Mouse (Mus musculus): Measurements from ENCODE around the gene Cwc27. TPM values are rescaled to one million over a fixed set of nuclear protein-coding genes. Genes with fewer than 3 reads are reported as not detected.

Cwc27 gene
- polyA plus RNA-seq, 1 experiment, result 3.6 TPM

DNA sequence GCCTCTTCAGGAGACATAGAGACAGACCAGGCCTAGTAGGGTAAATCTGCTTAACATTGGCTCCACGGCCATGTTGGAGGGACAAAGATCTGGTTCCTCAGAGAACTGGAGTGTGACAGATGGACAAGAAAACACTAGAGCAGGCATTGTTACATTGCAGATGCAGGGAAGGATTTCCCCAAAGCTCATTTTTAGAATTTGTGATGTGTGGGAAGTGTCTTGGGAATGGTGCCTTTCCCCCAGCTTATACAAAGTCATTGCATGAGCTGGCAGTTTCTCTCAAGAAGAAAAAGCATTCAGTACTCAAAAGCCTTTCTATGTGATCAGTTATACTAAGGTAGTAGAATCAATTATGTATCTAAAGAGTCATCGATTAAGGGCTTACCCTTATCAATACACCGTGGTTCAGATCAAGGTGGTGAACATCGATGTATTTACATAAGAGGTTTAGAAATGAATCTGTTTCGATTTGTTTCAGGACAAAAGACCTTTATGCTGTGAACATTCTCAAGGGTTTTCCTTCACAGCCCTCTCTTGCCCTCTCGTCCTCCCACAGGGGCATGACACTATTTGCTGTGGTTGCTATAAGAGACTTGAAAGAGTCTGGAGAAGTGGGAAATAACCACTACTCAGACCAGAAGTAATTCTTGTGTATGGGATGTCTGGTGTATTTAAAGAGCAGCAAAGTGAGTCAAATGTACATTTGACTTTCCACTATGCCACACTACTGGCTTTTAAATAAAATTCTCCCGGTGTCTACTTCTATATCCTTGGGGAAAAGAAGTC, 197.2 kb downstream of the Cwc27 start:
- Histone ChIP-seq H3K4me3 (replicated peaks) (no peak overlapping the region), H3K4me1 (peaks cover 48% of the 10 kb centered on the region), H3K27me3 (replicated peaks) (no peaks in the 10 kb centered on the region), H3K36me3 (replicated peaks; ENCODE audit: low read length) (no peaks in the 10 kb centered on the region), H3K9me3 (no peaks in the 10 kb centered on the region)
- TF ChIP-seq FLI1 (IDR thresholded peaks at IDR 0.05; ENCODE audit: low read length), result no peak
- no peak for TF ChIP-seq GATA1 (IDR thresholded peaks at IDR 0.05; ENCODE audit: borderline replicate concordance, low read length)

GRCm38 (mm10) chr13:104617201-104617600, 199.7 kb downstream of the Cwc27 start:
- no peak for TF ChIP-seq FLI1 (IDR thresholded peaks at IDR 0.05; ENCODE audit: low read length)
- no peak for TF ChIP-seq GATA1 (IDR thresholded peaks at IDR 0.05; ENCODE audit: borderline replicate concordance, low read length)
- H3K4me1 ChIP-seq, result peaks cover 38% of the 10 kb centered on the region
- no peaks in the 10 kb centered on the region for H3K9me3 ChIP-seq
- H3K27me3 ChIP-seq (replicated peaks), result no peaks in the 10 kb centered on the region
- H3K4me3 ChIP-seq (replicated peaks), result no peak overlapping the region
- no peaks in the 10 kb centered on the region for H3K36me3 ChIP-seq (replicated peaks; ENCODE audit: low read length)

DNA sequence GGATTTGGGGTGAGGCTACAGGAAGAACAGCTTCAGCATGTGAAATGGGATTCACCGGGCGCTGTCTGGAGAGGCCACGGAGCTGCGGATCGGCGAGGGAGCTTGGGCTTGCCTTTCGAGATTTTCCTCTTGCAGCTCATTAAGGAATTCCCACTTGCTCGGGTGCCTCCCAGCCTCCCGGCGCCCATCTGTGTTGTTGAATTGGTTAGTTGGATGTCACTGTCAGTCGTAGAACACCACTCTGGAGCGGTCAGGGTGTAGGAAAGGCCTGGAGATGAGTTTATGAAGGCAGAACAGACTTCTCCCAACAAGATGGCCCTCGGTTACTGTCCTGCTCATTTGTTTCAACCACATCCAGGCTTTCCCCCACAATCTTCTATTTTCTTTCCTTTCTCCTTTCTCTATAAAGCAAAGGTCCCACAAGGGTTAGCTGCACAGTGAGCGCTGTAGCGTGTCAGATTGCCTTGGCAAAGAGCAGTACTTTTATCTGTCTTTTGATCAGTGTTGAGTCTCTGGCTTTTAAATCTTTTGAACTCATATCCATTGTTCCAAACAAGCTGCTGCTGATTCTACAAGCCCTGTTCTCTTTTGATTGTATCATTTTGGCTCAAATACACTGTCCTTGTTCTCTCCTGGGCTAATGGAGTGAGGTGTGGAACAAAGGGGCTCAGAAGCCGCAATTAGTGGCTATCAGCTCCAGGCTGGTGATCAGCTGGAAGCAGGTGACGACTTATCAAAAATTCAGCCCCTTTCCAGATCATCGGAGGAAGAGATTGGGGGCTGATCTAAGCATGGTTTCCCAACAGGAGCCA, 200.7 kb downstream of the Cwc27 start:
- Histone ChIP-seq H3K4me3 (replicated peaks) (no peak overlapping the region), H3K27me3 (replicated peaks) (no peaks in the 10 kb centered on the region), H3K36me3 (replicated peaks; ENCODE audit: low read length) (no peaks in the 10 kb centered on the region), H3K4me1 (peaks cover 35% of the 10 kb centered on the region), H3K9me3 (no peaks in the 10 kb centered on the region)
- no peak for TF ChIP-seq GATA1 (IDR thresholded peaks at IDR 0.05; ENCODE audit: borderline replicate concordance, low read length)
- no peak for TF ChIP-seq FLI1 (IDR thresholded peaks at IDR 0.05; ENCODE audit: low read length)

DNA sequence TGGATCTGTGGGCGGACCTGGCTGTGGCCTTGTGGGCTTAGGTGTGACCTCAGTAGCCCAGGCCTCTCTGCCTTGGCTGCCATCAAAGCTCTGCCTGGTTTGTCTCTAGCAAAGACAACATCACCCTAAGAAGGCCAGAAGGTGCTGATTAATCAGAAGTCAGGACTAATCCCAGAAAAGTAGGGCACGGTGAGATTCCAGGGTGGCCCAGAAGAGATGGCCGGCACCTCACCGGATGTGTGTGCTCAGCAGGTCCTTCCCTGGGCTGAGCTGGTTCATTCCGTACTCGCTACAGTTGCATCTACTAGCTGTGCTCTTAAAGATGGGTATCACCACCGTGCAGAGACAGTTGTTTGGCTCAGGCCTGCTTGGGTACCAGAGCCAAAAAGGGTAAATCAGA, 201.8 kb downstream of the Cwc27 start:
- H3K4me3 ChIP-seq (replicated peaks), result no peak overlapping the region
- H3K36me3 ChIP-seq (replicated peaks; ENCODE audit: low read length), result no peaks in the 10 kb centered on the region
- no peaks in the 10 kb centered on the region for H3K27me3 ChIP-seq (replicated peaks)
- TF ChIP-seq GATA1 (IDR thresholded peaks at IDR 0.05; ENCODE audit: borderline replicate concordance, low read length) (no peak), FLI1 (IDR thresholded peaks at IDR 0.05; ENCODE audit: low read length) (no peak)
- H3K9me3 ChIP-seq, result no peaks in the 10 kb centered on the region
- peaks cover 39% of the 10 kb centered on the region for H3K4me1 ChIP-seq

GRCm38 (mm10) chr13:104611296-104611695, 205.6 kb downstream of the Cwc27 start:
- TF ChIP-seq GATA1 (IDR thresholded peaks at IDR 0.05; ENCODE audit: borderline replicate concordance, low read length) (no peak), FLI1 (IDR thresholded peaks at IDR 0.05; ENCODE audit: low read length) (no peak)
- peak overlapping the region; percentile 89 for H3K4me3 ChIP-seq (replicated peaks)

DNA sequence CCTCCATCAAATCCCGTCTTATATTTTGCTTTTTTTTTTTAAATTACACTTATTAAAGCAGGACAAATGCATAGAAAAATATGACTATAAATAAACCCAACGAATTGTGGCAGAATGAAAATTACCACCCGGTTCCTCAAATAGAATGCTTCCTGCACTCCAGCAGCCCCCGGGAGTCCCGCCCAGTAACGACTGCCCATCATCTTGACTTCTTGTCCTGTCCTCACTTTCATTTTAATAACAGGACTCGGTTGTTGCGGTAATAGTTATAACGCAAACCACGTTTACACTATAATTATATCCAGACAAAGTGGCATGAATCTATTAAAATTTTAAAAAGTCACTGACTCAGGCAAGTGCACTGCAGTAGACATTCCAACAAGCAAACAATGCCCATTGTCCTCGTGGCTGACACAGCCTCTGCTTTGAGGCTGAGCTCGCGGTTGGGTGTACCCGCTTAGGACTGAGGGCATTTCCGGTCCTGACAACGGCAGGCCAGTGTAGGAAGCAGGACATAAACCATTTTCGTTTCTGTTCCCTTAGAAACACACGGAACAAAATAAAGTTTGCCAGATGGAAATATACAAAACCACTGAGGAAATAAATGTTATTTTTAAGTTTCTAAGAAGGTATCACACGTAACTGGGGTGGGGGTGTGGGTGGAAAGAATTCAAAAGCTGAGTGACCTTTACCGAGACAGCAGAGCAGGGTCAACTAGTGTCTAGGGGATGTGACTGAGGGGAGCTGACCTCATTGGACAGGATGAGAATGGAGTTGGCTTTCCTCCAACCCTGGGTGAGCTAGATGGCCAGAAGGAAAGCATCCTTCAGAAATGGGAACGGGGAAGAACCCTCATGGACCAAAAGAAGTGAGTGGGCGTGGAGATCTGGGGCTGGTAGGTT, 206.5 kb downstream of the Cwc27 start:
- Histone ChIP-seq H3K9me3 (no peaks in the 10 kb centered on the region), H3K36me3 (replicated peaks; ENCODE audit: low read length) (no peaks in the 10 kb centered on the region), H3K4me3 (replicated peaks) (peak overlapping the region; percentile 89), H3K4me1 (peaks cover 42% of the 10 kb centered on the region), H3K27me3 (replicated peaks) (no peaks in the 10 kb centered on the region)
- TF ChIP-seq GATA1 (IDR thresholded peaks at IDR 0.05; ENCODE audit: borderline replicate concordance, low read length) (no peak), FLI1 (IDR thresholded peaks at IDR 0.05; ENCODE audit: low read length) (0 out of 2 replicates have a peak, but pooled peaks have one; percentile 55)

More at GRCm38 (mm10) chr13:104611296-104611695, 205.6 kb downstream of the Cwc27 start:
- Histone ChIP-seq H3K4me1 (peaks cover 38% of the 10 kb centered on the region), H3K36me3 (replicated peaks; ENCODE audit: low read length) (no peaks in the 10 kb centered on the region), H3K27me3 (replicated peaks) (no peaks in the 10 kb centered on the region), H3K9me3 (no peaks in the 10 kb centered on the region)

DNA sequence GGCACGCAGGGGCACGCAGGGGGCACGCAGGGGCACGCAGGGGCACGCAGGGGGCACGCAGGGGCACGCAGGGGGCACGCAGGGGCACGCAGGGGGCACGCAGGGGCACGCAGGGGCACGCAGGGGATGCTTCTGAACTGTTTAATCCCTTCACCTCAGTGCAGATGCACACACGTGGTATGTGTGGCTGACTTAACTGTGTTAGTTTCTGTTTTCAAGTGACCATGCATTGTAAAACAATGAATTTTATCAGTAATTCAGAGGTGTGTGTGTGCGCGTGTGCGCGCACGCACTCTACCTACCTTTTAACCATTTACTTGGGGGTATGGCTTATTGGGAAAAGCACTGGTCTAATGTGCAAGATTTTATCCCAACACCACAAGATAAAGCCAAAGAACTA, 208.4 kb downstream of the Cwc27 start:
- Histone ChIP-seq H3K36me3 (replicated peaks; ENCODE audit: low read length) (no peaks in the 10 kb centered on the region), H3K4me3 (replicated peaks) (no peak overlapping the region), H3K27me3 (replicated peaks) (no peaks in the 10 kb centered on the region), H3K9me3 (no peaks in the 10 kb centered on the region), H3K4me1 (peaks cover 42% of the 10 kb centered on the region)
- no peak for TF ChIP-seq GATA1 (IDR thresholded peaks at IDR 0.05; ENCODE audit: borderline replicate concordance, low read length)
- no peak for TF ChIP-seq FLI1 (IDR thresholded peaks at IDR 0.05; ENCODE audit: low read length)

GRCm38 (mm10) chr13:104606786-104607580, 210.0 kb downstream of the Cwc27 start:
- Histone ChIP-seq H3K4me1 (peaks cover 50% of the 10 kb centered on the region), H3K9me3 (no peaks in the 10 kb centered on the region), H3K27me3 (replicated peaks) (no peaks in the 10 kb centered on the region), H3K36me3 (replicated peaks; ENCODE audit: low read length) (no peaks in the 10 kb centered on the region), H3K4me3 (replicated peaks) (no peak overlapping the region)
- TF ChIP-seq FLI1 (IDR thresholded peaks at IDR 0.05; ENCODE audit: low read length), result 0 out of 2 replicates have a peak, but pooled peaks have one; percentile 47
- no peak for TF ChIP-seq GATA1 (IDR thresholded peaks at IDR 0.05; ENCODE audit: borderline replicate concordance, low read length)
